Comparison of ENCODE assay signal across 8 mouse cellular contexts in genomic region chr10:121305441-121305840, GRCm38 (mm10). TPM values are rescaled to one million over a fixed set of nuclear protein-coding genes. Genes with fewer than 3 reads are reported as not detected.
DNase-seq lines count a peak whose midpoint lies in the region; ATAC-seq and TF ChIP-seq lines count a peak whose summit lies in the region.

No protein-coding gene starts in this region.

- peaks cover 20% of the 10 kb centered on the region for H3K27me3 ChIP-seq in heart, embryonic 15.5 days
- H3K27me3 ChIP-seq in lung, postnatal 0 days (replicated peaks; ENCODE audit: insufficient read depth, low read length), result peaks cover 13% of the 10 kb centered on the region; the same call in 1 of the 2 replicates

- no peak for TF ChIP-seq EP300 in lung, postnatal 0 days (IDR thresholded peaks at IDR 0.05)

- H3K4me2 ChIP-seq in heart, embryonic 15.5 days, result no peak overlapping the region
- H3K4me2 ChIP-seq in lung, postnatal 0 days (replicated peaks; ENCODE audit: low read depth, low read length), result no peak overlapping the region

- 30% methylated on average over 5 of the region's 5 CpGs for WGBS in heart, embryonic 15.5 days
- 31% methylated on average over 5 of the region's 5 CpGs for WGBS in lung, postnatal 0 days

- peak; percentile 62 for TF ChIP-seq CTCF in lung, postnatal 0 days (IDR thresholded peaks at IDR 0.05)

- peak; percentile 54 for DNase-seq in layer of hippocampus, adult 11-12 months (ENCODE audit: low spot score)
- DNase-seq in layer of hippocampus, adult 9-10 months (ENCODE audit: low spot score), result no peak
- peak; percentile 39 for DNase-seq in T-cell, adult 2 months (ENCODE audit: low spot score)
- peak; percentile 88 for DNase-seq in lung, postnatal 0 days (ENCODE audit: low spot score)
- DNase-seq in gastrocnemius, postnatal 36 days, result no peak
- no peak for DNase-seq in frontal cortex, postnatal 25 days (ENCODE audit: low spot score in 2 of 2)

- intact Hi-C loops in gastrocnemius, postnatal 36 days (cut with DNase I), result no loop called here

- no peak overlapping the region for H3K27ac ChIP-seq in heart, embryonic 15.5 days
- H3K27ac ChIP-seq in lung, postnatal 0 days (ENCODE audit: low read length), result no peak overlapping the region

- ATAC-seq in heart, embryonic 15.5 days (replicated peaks; ENCODE audit: insufficient number of reproducible peaks, insufficient read depth, low FRiP score, low read depth), result peak; percentile 54
- peak; percentile 83 for ATAC-seq in lung, postnatal 0 days
- ATAC-seq in inflammation-experienced regulatory T-cells, adult 6 months, result no peak

- H3K4me3 ChIP-seq in heart, embryonic 15.5 days, result no peak overlapping the region
- H3K4me3 ChIP-seq in lung, postnatal 0 days (ENCODE audit: low read depth, low read length), result no peak overlapping the region

- H3K9me3 ChIP-seq in heart, embryonic 15.5 days (replicated peaks), result no peaks in the 10 kb centered on the region
- no peaks in the 10 kb centered on the region for H3K9me3 ChIP-seq in lung, postnatal 0 days (ENCODE audit: low read length)

- H3K4me1 ChIP-seq in heart, embryonic 15.5 days (replicated peaks), result peaks cover 8% of the 10 kb centered on the region
- peaks cover 5% of the 10 kb centered on the region; the same call in 1 of the 2 replicates for H3K4me1 ChIP-seq in lung, postnatal 0 days (ENCODE audit: insufficient read depth, low read depth, low read length)

- H3K9ac ChIP-seq in heart, embryonic 15.5 days, result no peak overlapping the region
- no peak overlapping the region for H3K9ac ChIP-seq in lung, postnatal 0 days (replicated peaks; ENCODE audit: low read depth)

- H3K36me3 ChIP-seq in heart, embryonic 15.5 days, result no peaks in the 10 kb centered on the region
- H3K36me3 ChIP-seq in lung, postnatal 0 days (ENCODE audit: insufficient read depth, low read length), result no peaks in the 10 kb centered on the region

RNA-seq across cellular contexts. Expression of gene Tbc1d30, which starts 45.6 kb away (rescaled TPM):
- polyA plus RNA-seq in heart, embryonic 15.5 days (2015; fragmentation: Nextera tagmentation; extraction: Ambion mirVana), result 1.4 and 2.3 TPM in 2 replicates
- polyA plus RNA-seq in lung, postnatal 0 days (2015; fragmentation: Nextera tagmentation; extraction: Ambion mirVana), result 4.2 and 4.4 TPM in 2 replicates
- under 1 TPM; 0.42 to 0.46 TPM for total RNA-seq in gastrocnemius, postnatal 36 days (2021)
- polyA plus RNA-seq in inflammation-experienced regulatory T-cells, adult 6 months (2017; shearing (Covaris generic)), result 1 to 10 TPM; 3.3 to 7.0 (median 3.5) TPM

RNA-seq across cellular contexts. Expression of gene Gns, which starts 59.4 kb away (rescaled TPM):
- 28.6 and 33.1 TPM in 2 replicates for polyA plus RNA-seq in heart, embryonic 15.5 days (2015; fragmentation: Nextera tagmentation; extraction: Ambion mirVana)
- 40.8 and 41.4 TPM in 2 replicates for polyA plus RNA-seq in lung, postnatal 0 days (2015; fragmentation: Nextera tagmentation; extraction: Ambion mirVana)
- 10 to 100 TPM; 24.6 to 27.9 TPM for total RNA-seq in gastrocnemius, postnatal 36 days (2021)
- 10 to 100 TPM in 2 of 3 experiments, 1 to 10 TPM in 1; 4.2 to 12.1 (median 11.6) TPM for polyA plus RNA-seq in inflammation-experienced regulatory T-cells, adult 6 months (2017; shearing (Covaris generic))

Comparison
In these comparisons a context has a peak if more than half of its experiments do, and no peak if none do; other contexts are left out.
1. DNase-seq: peak in layer of hippocampus, adult 11-12 months (single experiment), T-cell, adult 2 months (single experiment) and lung, postnatal 0 days (single experiment); none in layer of hippocampus, adult 9-10 months (single experiment), gastrocnemius, postnatal 36 days (0 of 2) and frontal cortex, postnatal 25 days (0 of 2).